Mouse (Mus musculus) forelimb bud, embryonic 11.5 days (tissue): ENCODE results near the gene Syne3.

Experiments used
- DNase-seq: peaks from one replicate; pipeline ENCODE4 v3.0.0-alpha.2; 2012; ENCODE audit warnings: low read depth, low spot score

Syne3 gene

DNA sequence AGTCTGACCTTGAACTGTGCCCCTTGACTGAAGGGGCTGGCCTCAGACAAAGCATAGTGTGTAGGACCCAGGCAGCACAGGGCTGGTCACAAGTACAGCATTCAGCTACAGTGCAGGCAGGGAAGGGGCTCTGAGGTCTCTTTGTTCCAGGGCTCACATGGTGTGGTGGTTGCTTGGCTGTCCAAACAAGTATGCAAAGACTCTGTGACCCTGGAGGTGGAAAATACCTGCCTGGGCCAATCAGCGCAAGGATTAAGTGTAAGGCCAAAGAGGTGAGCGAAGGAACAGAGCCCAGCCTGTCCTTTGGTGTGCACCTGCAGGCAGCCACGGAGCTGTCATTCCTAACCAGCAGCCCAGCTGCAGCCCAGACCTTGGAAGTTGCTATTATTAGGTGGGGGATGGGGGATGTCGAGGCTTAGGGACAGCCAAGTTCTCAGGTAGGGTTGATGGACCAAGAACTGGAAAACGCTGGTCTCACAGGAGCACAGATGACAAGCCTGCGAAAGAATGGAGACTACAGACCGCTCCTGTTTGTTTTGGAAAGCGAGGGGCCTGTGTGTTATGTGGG is 112.5 kb downstream of the Syne3 start:
- peak; percentile 78 for DNase-seq

DNA sequence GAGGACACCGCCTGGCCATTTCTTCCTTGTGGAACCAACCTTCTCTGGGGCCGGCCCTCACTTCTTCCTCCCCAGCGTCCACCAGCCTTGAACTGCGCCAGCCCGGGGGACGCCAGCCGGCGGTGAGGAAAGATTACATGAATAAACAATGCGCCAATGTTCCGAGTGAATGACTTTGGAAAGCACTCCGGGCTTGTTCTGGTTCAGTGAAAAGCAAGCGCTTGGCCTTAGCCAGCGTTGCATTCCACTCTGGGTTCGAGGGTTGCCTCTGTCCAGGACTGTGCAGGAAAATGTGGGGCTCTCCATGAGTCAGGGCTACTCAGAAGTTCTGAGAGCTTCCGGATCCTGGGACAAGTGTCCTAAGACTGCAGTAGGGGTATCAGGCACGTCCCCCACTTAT is 113.0 kb downstream of the Syne3 start:
- DNase-seq = no peak

DNA sequence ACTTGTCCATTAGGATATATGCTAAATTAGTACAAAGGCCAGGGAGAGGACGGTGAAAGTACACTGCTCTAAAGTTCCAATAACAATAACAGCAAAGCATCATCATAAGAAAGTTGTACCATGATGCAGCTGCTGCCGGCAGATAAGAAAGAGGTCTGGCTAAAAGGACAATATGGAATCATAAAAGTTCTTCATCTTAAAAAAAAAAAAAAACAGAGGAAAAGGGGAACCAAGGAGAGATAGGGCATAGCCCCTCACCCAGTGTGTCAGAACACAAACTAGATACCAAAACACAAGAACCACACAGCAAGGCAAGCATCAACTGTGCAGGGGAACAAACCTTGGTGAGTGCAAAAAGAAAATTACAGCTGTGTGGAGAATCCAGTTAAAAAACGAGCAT is 117.4 kb downstream of the Syne3 start:
- DNase-seq = no peak

DNA sequence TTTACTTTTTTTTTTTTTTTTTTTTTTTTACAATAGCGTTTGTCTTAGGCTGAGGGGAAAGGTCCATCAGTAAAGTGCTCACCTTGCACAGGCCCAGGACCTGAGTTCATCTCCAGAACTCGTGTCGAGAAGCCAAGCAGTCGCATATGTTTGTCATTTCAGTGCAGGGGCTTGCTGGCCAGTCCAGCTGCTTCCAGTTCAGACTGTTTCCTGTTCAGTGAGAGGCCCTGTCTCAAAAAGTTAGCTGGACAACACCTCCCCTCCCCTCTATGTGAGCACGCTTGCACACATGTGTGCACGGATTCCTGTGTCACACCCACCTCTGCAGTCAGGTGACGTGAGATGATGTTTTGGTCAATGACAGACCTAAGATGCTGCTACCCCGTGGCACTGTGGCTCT is 119.5 kb downstream of the Syne3 start:
- DNase-seq = no peak

DNA sequence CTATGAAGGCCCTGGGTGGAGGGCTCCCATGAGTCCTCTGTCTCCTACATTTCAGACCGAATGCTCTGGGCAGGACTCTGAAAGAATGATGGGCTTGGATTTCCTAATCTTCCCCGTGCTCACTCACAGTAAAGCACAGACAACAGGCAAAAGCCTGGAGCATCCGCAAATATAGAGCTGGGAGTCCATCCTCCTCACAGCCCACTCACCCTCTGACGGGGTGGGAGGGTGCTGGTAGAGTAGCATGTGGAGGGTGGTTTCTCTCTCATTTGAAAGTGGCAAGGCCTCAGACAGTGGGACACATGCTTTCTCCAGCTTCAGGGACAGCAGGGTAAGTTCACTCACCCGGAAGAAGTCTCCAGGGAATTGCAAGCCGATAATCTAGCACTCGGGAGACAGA is 123.5 kb downstream of the Syne3 start:
- DNase-seq = no peak

DNA sequence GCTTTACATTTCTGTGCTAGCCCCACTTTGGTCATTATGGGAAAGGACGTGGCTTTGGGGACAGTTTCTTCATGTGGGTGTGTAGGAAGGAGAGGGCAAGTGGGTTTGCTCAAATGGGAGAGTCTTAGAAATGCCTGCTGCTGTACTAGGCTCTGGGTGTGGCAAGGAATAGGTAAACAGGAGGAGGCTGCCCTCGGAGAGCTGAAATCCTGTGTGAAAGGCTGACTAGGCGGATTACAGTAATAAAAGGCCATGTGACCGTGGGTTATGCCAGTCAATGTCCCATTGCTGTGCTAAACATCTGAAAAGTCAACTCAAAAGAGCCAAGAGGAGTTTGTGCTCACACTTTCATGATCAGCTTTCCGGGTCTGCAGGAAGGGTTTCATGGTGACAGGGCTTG is 127.1 kb downstream of the Syne3 start:
- DNase-seq = no peak

DNA sequence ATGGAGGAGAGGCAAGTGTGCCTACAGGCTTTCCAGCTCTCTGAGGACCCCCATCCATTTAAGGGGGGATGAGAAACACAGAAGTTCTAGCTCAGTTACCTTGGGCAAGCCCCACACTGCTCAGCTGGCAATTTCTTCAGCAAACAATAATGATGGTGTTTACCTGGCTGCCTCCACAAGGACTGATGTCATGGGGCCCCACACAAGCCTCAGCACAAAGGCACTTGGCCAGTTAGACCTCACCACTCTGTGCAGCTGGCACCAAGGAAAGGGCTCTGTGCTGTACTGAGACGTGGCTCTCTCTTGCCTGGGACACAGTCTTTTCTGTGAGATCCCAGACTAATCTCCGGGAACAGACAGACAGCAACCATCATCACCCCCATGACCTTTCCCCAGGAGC is 127.5 kb downstream of the Syne3 start:
- no peak for DNase-seq

DNA sequence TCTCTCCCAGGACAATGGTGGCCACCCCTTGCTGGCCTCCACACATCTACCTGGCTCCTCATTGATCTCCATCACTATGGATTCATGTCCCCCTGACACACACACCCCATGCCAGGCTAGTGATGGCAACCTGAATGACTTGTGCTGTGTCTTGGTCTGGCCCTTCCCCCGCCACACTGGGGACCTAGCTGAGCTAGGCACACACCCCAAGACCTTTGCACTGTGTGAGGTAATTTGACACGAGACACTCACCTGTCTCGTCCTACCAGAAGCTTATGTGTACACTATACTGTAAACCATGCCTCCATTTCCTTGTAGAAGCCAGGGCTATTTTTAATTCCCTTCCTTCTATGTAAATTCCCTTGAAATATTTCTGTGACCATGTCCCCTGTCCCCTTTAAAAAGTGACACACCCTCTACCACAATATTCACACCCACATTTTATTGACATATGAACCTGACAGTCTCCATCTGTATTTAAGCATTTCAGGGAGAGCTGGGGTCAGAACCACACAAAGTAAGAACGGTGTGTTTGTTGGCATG is 128.0 kb downstream of the Syne3 start:
- DNase-seq = no peak

DNA sequence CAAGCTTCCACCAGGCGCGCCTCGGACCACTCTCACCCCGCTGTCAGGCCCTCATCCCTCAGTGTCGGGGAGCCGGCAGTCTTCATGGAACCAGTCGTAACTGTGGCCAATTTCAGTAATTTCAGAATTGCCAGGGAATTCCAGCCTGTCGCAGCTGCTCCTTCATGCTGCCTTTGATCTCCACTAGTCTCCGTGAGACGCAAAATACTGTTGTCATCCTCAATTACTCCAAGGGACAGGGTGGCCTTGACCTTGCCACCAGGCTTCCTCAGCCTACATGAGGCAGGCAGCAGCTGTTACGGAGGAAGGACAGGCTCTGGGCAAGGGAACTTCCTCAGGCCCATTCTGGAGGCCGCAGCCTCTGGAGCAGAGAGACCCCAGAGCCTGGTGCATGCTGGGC is 129.2 kb downstream of the Syne3 start:
- DNase-seq = no peak
